Mouse (Mus musculus) regulatory T cell (primary cell): Measurements from ENCODE around the gene Gtsf1.

Source experiments
- in situ Hi-C: fragments of 300-600 bp; cut with MboI, MseI; formaldehyde crosslinking; loops from one replicate; pipeline ENCODE4 v1.15.1; 2025; ENCODE audit warnings: high pct_unique_total_duplicates

Gene Gtsf1

DNA sequence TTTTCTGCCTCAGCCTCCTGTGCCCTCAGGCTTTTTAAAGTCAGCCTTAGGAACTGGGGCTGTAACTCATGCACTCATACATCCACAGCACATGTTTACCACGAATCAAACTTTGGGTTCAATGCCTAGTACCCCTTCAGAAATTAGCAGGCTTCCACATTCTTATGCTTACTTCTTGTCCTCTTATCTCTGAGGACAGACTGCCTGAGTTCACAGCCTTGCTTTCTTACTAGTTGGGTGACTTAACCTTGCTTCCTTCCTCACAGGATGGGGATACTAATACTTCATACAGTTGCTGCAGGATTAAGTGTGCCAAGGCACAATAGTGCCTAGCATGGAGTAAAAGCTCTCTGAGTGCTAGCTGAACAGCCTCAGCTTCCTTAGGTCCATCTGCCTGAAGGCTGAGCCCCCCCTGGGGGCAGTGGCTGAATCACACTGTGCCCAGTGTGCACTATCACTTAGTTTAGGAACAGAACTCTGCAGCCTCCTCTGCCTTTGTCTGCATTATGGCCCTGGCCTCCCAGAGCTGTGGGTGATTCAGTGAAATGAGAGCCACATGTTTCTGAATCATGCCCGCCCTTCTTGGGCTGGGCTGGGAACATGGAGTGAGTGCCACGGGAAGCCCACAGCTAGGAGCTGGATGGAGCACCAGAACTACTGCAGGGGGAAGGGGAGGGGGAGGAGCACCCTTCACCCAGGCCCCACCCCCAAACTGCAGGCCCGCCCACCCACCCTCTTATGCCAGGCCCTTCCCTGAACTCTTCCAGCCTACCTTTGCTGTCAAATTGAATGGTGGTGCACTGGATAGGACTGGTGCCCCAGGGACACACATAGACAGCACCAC lies 71.8 kb downstream of the Gtsf1 start:
- in situ Hi-C loops: no loop called here

GRCm38 (mm10) chr15:103357817-103358216 lies 72.5 kb downstream of the Gtsf1 start:
- in situ Hi-C loops: no loop called here

- in situ Hi-C loops: no loop called here
Observed at GRCm38 (mm10) chr15:103356130-103356529, 74.1 kb downstream of the Gtsf1 start.

DNA sequence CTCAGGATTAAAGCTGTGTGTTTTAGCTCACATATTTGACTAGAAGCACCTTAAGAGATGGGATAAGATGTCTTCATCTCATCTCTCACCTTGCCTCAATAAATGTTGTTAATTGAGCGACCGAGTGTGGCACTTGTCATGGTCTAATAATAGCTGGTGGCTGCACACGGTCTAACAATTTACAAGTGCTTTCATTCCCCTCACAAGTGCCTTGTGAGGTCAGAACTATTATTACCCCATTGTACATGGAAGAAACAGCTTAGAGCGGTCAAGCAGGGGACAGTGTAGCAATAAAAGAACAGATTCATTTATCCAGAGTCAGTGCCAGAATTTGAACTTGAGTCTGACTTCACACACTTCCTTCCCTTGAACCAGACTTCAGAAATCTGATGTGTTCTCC lies 74.8 kb downstream of the Gtsf1 start:
- in situ Hi-C loops: no loop called here

- in situ Hi-C loops: no loop called here
Observed at GRCm38 (mm10) chr15:103354690-103355089, 75.6 kb downstream of the Gtsf1 start.

DNA sequence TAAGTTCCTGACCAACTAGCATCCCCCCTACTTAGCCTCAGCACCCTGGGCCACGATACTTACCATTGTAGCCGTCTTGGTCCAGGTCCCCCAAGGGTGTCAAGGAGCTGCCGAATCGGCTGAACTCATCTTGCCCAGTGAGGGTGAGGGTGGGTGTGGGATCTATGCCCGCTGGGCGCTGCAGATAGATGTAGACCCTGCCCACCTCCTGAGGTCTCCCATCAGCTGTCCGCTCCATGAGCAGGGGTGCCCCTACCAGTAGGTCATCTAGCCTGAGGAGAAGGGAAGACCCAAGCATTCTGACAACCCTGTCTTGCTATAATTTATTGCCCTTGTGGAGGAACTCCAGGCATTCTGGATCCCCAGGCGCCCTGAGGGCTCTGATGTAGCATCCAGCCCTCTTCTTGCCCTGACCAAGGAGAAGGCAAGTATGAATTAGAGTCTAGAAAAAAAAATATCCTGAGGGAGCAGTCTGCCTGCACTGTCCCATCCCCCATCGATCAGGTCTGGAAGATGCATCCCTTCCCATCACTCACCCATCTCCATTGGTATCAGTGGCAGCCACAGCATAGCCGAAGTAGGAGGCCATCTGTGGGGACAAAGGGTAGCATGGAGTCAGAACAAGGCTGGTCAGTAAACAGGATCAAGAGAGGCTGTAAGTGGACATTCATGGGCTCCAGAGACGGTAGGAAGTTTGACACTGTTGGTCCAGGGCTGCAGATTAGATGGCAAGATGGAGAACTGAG lies 76.6 kb downstream of the Gtsf1 start:
- in situ Hi-C loops: no loop called here

GRCm38 (mm10) chr15:103352856-103353255 lies 77.4 kb downstream of the Gtsf1 start:
- in situ Hi-C loops: no loop called here
